Mouse (Mus musculus) monocyte, adult 2 months (primary cell): ENCODE measurements around the gene Gm4307.
"Not testable (repeated sequence)": the region's sequence is repeated elsewhere in the genome, so short reads cannot be mapped to it uniquely, and the experiment has no call there.

Source experiments
- DNase-seq, 2 experiments: peaks; one replicate each; pipeline ENCODE4 v3.0.0; 2022; ENCODE audit warnings: low spot score in 2 of 2, low read depth in 1 of 2

Gm4307 gene

GRCm38 (mm10) chr10:100361038-100361437 lies at the start of gene Gm4307:
Gene Gm4307, plus strand, starts transcription at chr10:100361338.
- not testable (repeated sequence) for DNase-seq

GRCm38 (mm10) chr10:100335376-100335775 lies 25.8 kb upstream of the Gm4307 start, which contains the start of gene Gm4301:
Gene Gm4301, plus strand, starts transcription at chr10:100335676.
- DNase-seq = not testable (repeated sequence)

- DNase-seq = not testable (repeated sequence)
Measured at GRCm38 (mm10) chr10:100340536-100340935, 20.6 kb upstream of the Gm4307 start, which contains the start of gene Gm4302. Gene Gm4302, plus strand, starts transcription at chr10:100340836.

GRCm38 (mm10) chr10:100345672-100346071 lies 15.5 kb upstream of the Gm4307 start, which contains the start of gene Gm4303:
Gene Gm4303, plus strand, starts transcription at chr10:100345972.
- DNase-seq = not testable (repeated sequence)

- not testable (repeated sequence) for DNase-seq
Measured at GRCm38 (mm10) chr10:100350793-100351192, 10.3 kb upstream of the Gm4307 start, which contains the start of gene Gm4305. Gene Gm4305, plus strand, starts transcription at chr10:100351093.

GRCm38 (mm10) chr10:100356841-100357240 lies 4.3 kb upstream of the Gm4307 start:
- DNase-seq = peak in 1 of 2 experiments; percentile 1

GRCm38 (mm10) chr10:100382460-100382859 lies 21.3 kb downstream of the Gm4307 start, which contains the start of gene Gm4312:
Gene Gm4312, minus strand, starts transcription at chr10:100382560.
- not testable (repeated sequence) for DNase-seq

- not testable (repeated sequence) for DNase-seq
Measured at GRCm38 (mm10) chr10:100402301-100402700, 41.2 kb downstream of the Gm4307 start.
